Mouse (Mus musculus) liver, embryonic 14.5 days (tissue): ENCODE results near the gene Fem1a.

ENCODE experiments used
- CTCF ChIP-seq: IDR thresholded peaks from 2 replicates; pipeline ENCODE4 v1.5.1; 2016; ENCODE audit warnings: antibody characterized with exemption, low read depth, control low read depth
- EP300 ChIP-seq: IDR thresholded peaks from 2 replicates; pipeline ENCODE4 v1.6.1; 2016; ENCODE audit warnings: antibody characterized with exemption, low read depth

DNA sequence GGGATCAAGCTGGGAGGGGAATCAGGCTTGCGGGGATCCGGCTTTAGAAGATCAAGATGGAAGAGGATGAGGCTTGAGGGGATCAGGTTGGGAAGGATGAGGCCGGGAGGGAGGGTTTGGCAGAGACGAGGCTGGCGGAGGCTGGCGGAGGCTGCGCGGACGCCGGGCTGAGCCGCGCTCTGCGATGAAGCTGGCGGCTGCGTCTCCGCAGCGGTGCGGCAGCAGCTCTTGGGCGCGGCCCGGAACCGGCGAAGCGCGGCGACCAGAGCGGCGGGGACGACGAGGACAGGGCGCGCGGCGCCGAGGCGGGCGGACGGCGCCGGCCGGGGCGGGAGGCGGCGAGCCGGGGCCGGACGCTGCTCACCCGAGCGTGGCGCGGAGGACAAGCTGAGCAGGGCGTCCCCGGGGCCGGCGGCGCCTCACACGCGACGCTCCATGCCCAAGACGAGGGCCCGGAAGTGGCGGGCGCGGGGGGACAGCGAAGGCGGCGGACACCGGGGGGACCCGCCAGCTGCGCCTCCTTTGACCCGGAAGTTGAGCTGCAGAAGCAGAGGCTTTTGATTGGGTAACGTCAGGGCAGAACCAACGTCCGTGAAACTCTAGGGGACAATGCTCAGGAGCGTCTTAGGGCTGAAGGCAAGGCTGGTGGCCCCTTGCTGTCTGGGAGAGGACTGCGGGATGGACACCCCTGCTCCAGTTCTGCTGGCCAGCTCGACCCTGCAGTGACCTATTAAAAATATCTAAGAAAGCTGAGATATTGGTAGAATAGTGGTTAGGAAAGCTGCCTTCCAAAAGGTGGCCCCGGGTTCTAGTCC, 38.0 kb upstream of the Fem1a start, which contains the start of gene Dpp9:
- TF ChIP-seq CTCF: peak; percentile 46
- no peak for TF ChIP-seq EP300
